12 mouse cellular contexts compared by ENCODE assay signal in genomic region chr12:81138217-81138616, GRCm38 (mm10).
"Had no signal": no experiment of that assay in that cellular context is flagged by ENCODE, and none has a peak within 500 bp of the region (broad histone marks: within the 10 kb centered on the region; RNA-seq: fewer than 3 reads in every experiment).

No protein-coding gene starts in this region.

- DNase-seq: gastrocnemius, adult 2 months; gastrocnemius, postnatal 10 days; gastrocnemius, postnatal 25 days; heart, adult 2 months; heart, postnatal 4 days; kidney, adult 18-20 months; kidney, adult 8-10 months; kidney, postnatal 10 days; kidney, postnatal 25 days; kidney, postnatal 4 days; layer of hippocampus, postnatal 36 days; left cerebral cortex, postnatal 4 days had no signal
